Mouse (Mus musculus) limb, embryonic 12.5 days (tissue): ENCODE results near the gene Slc24a2. TPM values are rescaled to one million over a fixed set of nuclear protein-coding genes. Genes with fewer than 3 reads are reported as not detected.

ENCODE experiments used
- ATAC-seq: fragments of 200-750 bp; cut with Nextera tagmentation; 2 replicates; pipeline ENCODE4 v1.8.0; 2017; ENCODE audit warnings: low read depth, moderate TSS enrichment; ENCODE audit not compliant: insufficient number of reproducible peaks, insufficient read depth, low FRiP score, low TSS enrichment
- H3K27ac ChIP-seq: fragments of 300-500 bp; sonication (generic); 2 replicates; pipeline ENCODE4 v1.5.1; 2016; ENCODE audit warnings: mild to moderate bottlenecking, moderate library complexity
- H3K27me3 ChIP-seq: fragments of 300-500 bp; sonication (generic); 2 replicates; pipeline ENCODE4 v1.6.1; 2016; ENCODE audit warnings: mild to moderate bottlenecking, moderate library complexity
- H3K36me3 ChIP-seq: fragments of 300-500 bp; sonication (generic); 2 replicates; pipeline ENCODE4 v1.6.1; 2016; ENCODE audit warnings: mild to moderate bottlenecking, moderate library complexity
- H3K4me1 ChIP-seq: fragments of 300-500 bp; sonication (generic); replicated peaks from 2 replicates; pipeline ENCODE4 v1.6.1; 2016
- H3K4me2 ChIP-seq: fragments of 300-500 bp; sonication (generic); 2 replicates; pipeline ENCODE4 v1.6.1; 2016; ENCODE audit warnings: mild to moderate bottlenecking, moderate library complexity
- H3K4me3 ChIP-seq: fragments of 300-500 bp; sonication (generic); replicated peaks from 2 replicates; pipeline ENCODE4 v1.5.1; 2016; ENCODE audit warnings: mild to moderate bottlenecking
- H3K9ac ChIP-seq: fragments of 300-500 bp; sonication (generic); replicated peaks from 2 replicates; pipeline ENCODE4 v1.6.1; 2016; ENCODE audit warnings: mild to moderate bottlenecking, moderate library complexity
- H3K9me3 ChIP-seq: fragments of 300-500 bp; sonication (generic); 2 replicates; pipeline ENCODE4 v1.6.1; 2016; ENCODE audit warnings: mild to moderate bottlenecking, moderate library complexity
- WGBS: fragments of 180-500 bp; shearing (Covaris S2); methylation state at CpG from one replicate; pipeline ENCODE4 v1.1.7; 2016; 5-methylcytosine and 5-hydroxymethylcytosine counted together
- polyA plus RNA-seq: library from polyadenylated mRNA; unstranded; fragments of >200 nt; fragmentation: Nextera tagmentation; extraction: Ambion mirVana; gene quantifications from 2 replicates; pipeline ENCODE4 v1.2.1, GENCODE M21; 2016

Slc24a2 gene
- polyA plus RNA-seq, 1 experiment from 2014 or later, result 0.15 TPM

GRCm38 (mm10) chr4:86953519-86953918 lies 276.8 kb downstream of the Slc24a2 start:
- 64% methylated on average over 5 of the region's 5 CpGs for WGBS
- Histone ChIP-seq H3K4me3 (no peak overlapping the region), H3K36me3 (no peaks in the 10 kb centered on the region), H3K27ac (no peak overlapping the region), H3K27me3 (peaks cover 5% of the 10 kb centered on the region; the same call in 1 of the 2 replicates), H3K4me2 (no peak overlapping the region), H3K4me1 (no peaks in the 10 kb centered on the region), H3K9me3 (no peaks in the 10 kb centered on the region), H3K9ac (no peak overlapping the region)
- no peak for ATAC-seq

- no peaks in the 10 kb centered on the region for H3K27me3 ChIP-seq
Measured at GRCm38 (mm10) chr4:86948794-86949193, 281.5 kb downstream of the Slc24a2 start.

DNA sequence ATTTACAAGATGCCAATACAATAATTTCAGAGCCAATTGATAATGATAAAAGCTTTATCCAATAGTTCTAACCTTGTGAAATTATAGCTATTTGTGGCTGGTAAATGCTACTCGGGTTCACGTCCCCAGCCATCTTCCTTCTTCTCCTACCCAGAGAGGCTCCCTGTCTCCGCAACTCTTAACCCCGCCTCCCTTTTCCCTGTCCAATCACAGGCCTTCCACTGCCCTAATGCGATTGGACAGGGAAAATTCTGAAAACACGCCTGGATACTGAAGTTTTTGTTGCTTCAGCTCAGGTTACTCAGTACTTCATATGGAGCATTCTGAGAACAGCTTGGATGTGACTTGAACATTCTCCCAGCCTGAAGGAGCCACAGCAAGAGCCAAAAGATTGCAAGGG lies 287.0 kb downstream of the Slc24a2 start:
- H3K4me3 ChIP-seq, result no peak overlapping the region
- H3K27me3 ChIP-seq, result no peaks in the 10 kb centered on the region
- no peak for ATAC-seq
- H3K9me3 ChIP-seq, result no peaks in the 10 kb centered on the region
- no peak overlapping the region for H3K27ac ChIP-seq
- no peaks in the 10 kb centered on the region for H3K36me3 ChIP-seq
- H3K4me1 ChIP-seq, result no peaks in the 10 kb centered on the region
- WGBS, result 43% methylated on average over 6 of the region's 6 CpGs
- H3K9ac ChIP-seq, result no peak overlapping the region
- H3K4me2 ChIP-seq, result no peak overlapping the region

More at GRCm38 (mm10) chr4:86948794-86949193, 281.5 kb downstream of the Slc24a2 start:
- no peaks in the 10 kb centered on the region for H3K9me3 ChIP-seq
- H3K4me1 ChIP-seq, result no peaks in the 10 kb centered on the region
- no peak overlapping the region for H3K4me3 ChIP-seq
- H3K9ac ChIP-seq, result no peak overlapping the region
- no peak for ATAC-seq
- WGBS, result 88% methylated on average over 1 of the region's 1 CpGs
- H3K36me3 ChIP-seq, result no peaks in the 10 kb centered on the region
- H3K27ac ChIP-seq, result no peak overlapping the region
- H3K4me2 ChIP-seq, result no peak overlapping the region

GRCm38 (mm10) chr4:86942656-86943055 lies 287.6 kb downstream of the Slc24a2 start:
- H3K4me1 ChIP-seq, result no peaks in the 10 kb centered on the region
- no peaks in the 10 kb centered on the region for H3K9me3 ChIP-seq
- H3K27me3 ChIP-seq, result no peaks in the 10 kb centered on the region
- WGBS, result 85% methylated on average over 6 of the region's 6 CpGs
- H3K4me2 ChIP-seq, result no peak overlapping the region
- H3K9ac ChIP-seq, result no peak overlapping the region
- no peak overlapping the region for H3K27ac ChIP-seq
- H3K36me3 ChIP-seq, result no peaks in the 10 kb centered on the region
- H3K4me3 ChIP-seq, result no peak overlapping the region
- no peak for ATAC-seq

- Histone ChIP-seq H3K9ac (no peak overlapping the region), H3K9me3 (no peaks in the 10 kb centered on the region), H3K4me1 (no peaks in the 10 kb centered on the region), H3K27me3 (no peaks in the 10 kb centered on the region), H3K4me3 (no peak overlapping the region), H3K36me3 (peaks cover 18% of the 10 kb centered on the region), H3K4me2 (no peak overlapping the region), H3K27ac (no peak overlapping the region)
- no peak for ATAC-seq
- WGBS, result 70% methylated on average over 3 of the region's 3 CpGs
Measured at GRCm38 (mm10) chr4:86936706-86937105, 293.6 kb downstream of the Slc24a2 start.

DNA sequence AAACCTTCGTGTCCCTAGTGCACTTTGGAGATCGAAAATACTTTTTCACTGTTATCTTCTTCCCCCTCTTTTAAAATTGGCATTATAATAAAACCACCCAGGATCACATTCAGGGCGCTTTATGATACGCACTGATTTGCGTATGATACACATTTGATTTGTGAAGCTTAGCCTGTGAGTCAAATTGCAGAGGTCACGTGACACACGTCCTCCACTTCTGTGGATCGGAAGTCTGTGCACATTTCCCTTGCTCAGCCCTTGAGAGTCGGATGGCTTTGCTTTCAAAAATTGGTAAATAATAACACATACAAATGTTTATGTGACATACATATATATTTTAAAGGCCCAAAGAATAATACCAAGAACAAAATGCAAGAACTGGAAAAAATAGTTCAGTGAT lies 294.1 kb downstream of the Slc24a2 start:
- H3K4me2 ChIP-seq, result no peak overlapping the region
- 92% methylated on average over 9 of the region's 9 CpGs for WGBS
- ATAC-seq, result no peak
- H3K27ac ChIP-seq, result no peak overlapping the region
- no peaks in the 10 kb centered on the region for H3K9me3 ChIP-seq
- H3K9ac ChIP-seq, result no peak overlapping the region
- no peaks in the 10 kb centered on the region for H3K27me3 ChIP-seq
- H3K36me3 ChIP-seq, result peaks cover 18% of the 10 kb centered on the region
- H3K4me3 ChIP-seq, result no peak overlapping the region
- H3K4me1 ChIP-seq, result no peaks in the 10 kb centered on the region
